Mouse (Mus musculus) embryonic facial prominence, embryonic 11.5 days (tissue): ENCODE data around the gene Cnot10. TPM values are rescaled to one million over a fixed set of nuclear protein-coding genes. Genes with fewer than 3 reads are reported as not detected.

ENCODE experiments used
- ATAC-seq: fragments of 200-750 bp; cut with Nextera tagmentation; replicated peaks from 2 replicates; pipeline ENCODE4 v1.8.0; 2017; ENCODE audit warnings: low read depth; ENCODE audit not compliant: insufficient number of reproducible peaks, low FRiP score, low TSS enrichment
- DNase-seq: peaks from one replicate; pipeline ENCODE4 v3.0.0-alpha.2; 2015; ENCODE audit warnings: low spot score
- H3K27ac ChIP-seq: fragments of 300-500 bp; sonication (generic); replicated peaks from 2 replicates; pipeline ENCODE4 v1.5.1; 2014; ENCODE audit warnings: mild to moderate bottlenecking, low read depth, low read length, control low read depth
- H3K27me3 ChIP-seq: fragments of 300-500 bp; sonication (generic); 2 replicates; pipeline ENCODE4 v1.6.1; 2014; ENCODE audit warnings: mild to moderate bottlenecking, low read length, moderate library complexity, mixed read lengths; ENCODE audit not compliant: control insufficient read depth, insufficient read depth
- H3K36me3 ChIP-seq: fragments of 300-500 bp; sonication (generic); replicated peaks from 2 replicates; pipeline ENCODE4 v1.6.1; 2014; ENCODE audit warnings: low read depth, mild to moderate bottlenecking, low read length, moderate library complexity, mixed read lengths; ENCODE audit not compliant: control insufficient read depth, insufficient read depth
- H3K4me1 ChIP-seq: fragments of 300-500 bp; sonication (generic); 2 replicates; pipeline ENCODE4 v1.6.1; 2014; ENCODE audit warnings: low read length, mixed read lengths; ENCODE audit not compliant: control insufficient read depth, insufficient read depth
- H3K4me2 ChIP-seq: fragments of 300-500 bp; sonication (generic); 2 replicates; pipeline ENCODE4 v1.6.1; 2014; ENCODE audit warnings: low read depth, mild to moderate bottlenecking, control low read depth, low read length, moderate library complexity
- H3K4me3 ChIP-seq: fragments of 300-500 bp; sonication (generic); 2 replicates; pipeline ENCODE4 v1.5.1; 2014; ENCODE audit warnings: low read depth, low read length, control low read depth
- H3K9ac ChIP-seq: fragments of 300-500 bp; sonication (generic); replicated peaks from 2 replicates; pipeline ENCODE4 v1.6.1; 2014; ENCODE audit warnings: mild to moderate bottlenecking, control low read depth, low read length
- H3K9me3 ChIP-seq: fragments of 300-500 bp; sonication (generic); replicated peaks from 2 replicates; pipeline ENCODE4 v1.6.1; 2016; ENCODE audit warnings: mild to moderate bottlenecking, low read length, inconsistent platforms, mixed read lengths; ENCODE audit not compliant: control insufficient read depth
- WGBS: fragments of 180-500 bp; shearing (Covaris S2); extraction: QIAGEN DNeasy Blood & Tissue Kit; methylation state at CpG from one replicate; pipeline ENCODE4 v1.1.7; 2014; 5-methylcytosine and 5-hydroxymethylcytosine counted together
- polyA plus RNA-seq: library from polyadenylated mRNA; unstranded; fragments of >200 nt; fragmentation: Nextera tagmentation; extraction: Ambion mirVana; gene quantifications from 2 replicates; pipeline ENCODE4 v1.2.1, GENCODE M21; 2014

Cnot10 gene
- polyA plus RNA-seq, 1 experiment from 2014 or later, result 76.4 TPM

DNA sequence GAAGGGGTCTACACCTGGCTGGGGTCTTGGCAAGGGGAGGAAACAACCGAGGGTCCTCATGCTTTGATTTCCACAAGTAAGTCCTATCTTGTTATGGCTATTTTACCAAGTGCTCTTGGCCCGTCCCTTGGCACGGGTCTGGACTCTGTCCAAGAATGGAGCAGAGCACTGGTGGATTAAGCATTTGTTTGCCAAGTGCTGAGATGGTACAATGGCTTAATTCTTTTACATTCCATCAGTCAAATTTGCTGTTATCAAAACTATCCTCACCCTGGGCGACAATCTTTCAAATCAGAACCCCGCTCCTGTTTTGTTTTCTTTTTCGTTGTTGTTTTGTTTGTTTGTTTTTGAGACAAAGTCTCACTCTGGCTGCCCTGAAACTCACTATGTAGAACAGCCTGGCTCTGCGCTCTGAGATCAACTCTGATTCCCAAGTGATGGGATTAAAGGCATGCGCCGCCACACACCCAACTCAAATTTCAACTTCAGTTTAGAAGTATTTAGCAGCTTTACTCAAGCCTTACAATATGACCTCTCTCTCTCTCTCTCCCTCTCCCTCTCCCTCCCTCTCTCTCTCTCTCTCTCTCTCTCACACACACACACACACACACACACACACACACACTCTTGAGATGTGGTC lies 95.1 kb downstream of the Cnot10 start:
- no peaks in the 10 kb centered on the region for H3K36me3 ChIP-seq
- H3K4me3 ChIP-seq, result no peak overlapping the region
- H3K4me2 ChIP-seq, result no peak overlapping the region
- no peaks in the 10 kb centered on the region for H3K9me3 ChIP-seq
- peak; percentile 61 for DNase-seq
- no peak overlapping the region for H3K27ac ChIP-seq
- ATAC-seq, result no peak
- no peaks in the 10 kb centered on the region for H3K27me3 ChIP-seq
- H3K9ac ChIP-seq, result no peak overlapping the region
- 36% methylated on average over 9 of the region's 9 CpGs for WGBS
- H3K4me1 ChIP-seq, result peaks cover 7% of the 10 kb centered on the region; the same call in 1 of the 2 replicates

DNA sequence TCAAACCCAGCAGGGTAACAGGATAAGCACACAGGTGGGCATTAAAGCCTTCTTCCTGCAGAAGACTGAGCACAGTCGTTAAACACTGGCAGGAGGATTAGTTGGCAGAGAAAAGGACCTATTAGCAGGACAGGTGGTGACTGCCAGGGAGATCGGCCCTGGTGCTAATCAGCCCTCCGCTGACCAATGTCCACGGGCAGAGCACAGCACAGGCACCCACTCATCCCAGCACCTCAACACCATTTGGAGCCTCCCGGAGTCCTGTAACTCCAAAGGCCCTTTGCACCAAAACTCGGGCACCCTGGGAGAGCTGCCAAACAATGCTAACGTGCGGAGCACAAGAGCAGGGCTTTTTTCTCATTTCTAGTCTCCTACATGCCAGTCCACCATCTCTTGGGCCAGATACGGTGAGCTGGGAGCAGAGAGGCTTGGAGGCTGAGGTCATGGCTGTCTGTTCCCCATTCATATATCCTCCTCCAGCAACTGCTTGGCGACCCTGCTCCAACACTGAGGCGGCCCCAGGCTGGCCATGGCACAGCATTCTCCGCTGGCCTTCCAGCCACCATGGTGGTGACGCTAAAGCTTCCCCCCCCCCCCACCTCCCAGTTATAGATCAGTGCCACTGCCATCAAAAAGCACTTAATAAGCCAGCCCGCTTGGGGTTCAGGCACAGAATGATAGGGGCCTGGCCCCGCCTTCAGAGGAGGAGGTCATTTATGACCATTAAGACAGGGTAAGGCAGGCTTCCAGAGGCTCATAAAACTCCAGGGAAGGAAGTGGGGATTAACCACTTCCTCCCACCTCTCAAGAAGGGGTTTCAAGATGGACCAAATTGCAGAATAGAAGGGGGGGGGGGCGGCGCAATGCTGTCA lies 95.9 kb downstream of the Cnot10 start:
- Histone ChIP-seq H3K9me3 (no peaks in the 10 kb centered on the region), H3K36me3 (no peaks in the 10 kb centered on the region), H3K9ac (no peak overlapping the region), H3K27ac (no peak overlapping the region), H3K4me3 (no peak overlapping the region), H3K4me1 (peaks cover 5% of the 10 kb centered on the region; the same call in 1 of the 2 replicates), H3K27me3 (no peaks in the 10 kb centered on the region), H3K4me2 (no peak overlapping the region)
- 67% methylated on average over 17 of the region's 17 CpGs for WGBS
- DNase-seq, result no peak
- no peak for ATAC-seq

DNA sequence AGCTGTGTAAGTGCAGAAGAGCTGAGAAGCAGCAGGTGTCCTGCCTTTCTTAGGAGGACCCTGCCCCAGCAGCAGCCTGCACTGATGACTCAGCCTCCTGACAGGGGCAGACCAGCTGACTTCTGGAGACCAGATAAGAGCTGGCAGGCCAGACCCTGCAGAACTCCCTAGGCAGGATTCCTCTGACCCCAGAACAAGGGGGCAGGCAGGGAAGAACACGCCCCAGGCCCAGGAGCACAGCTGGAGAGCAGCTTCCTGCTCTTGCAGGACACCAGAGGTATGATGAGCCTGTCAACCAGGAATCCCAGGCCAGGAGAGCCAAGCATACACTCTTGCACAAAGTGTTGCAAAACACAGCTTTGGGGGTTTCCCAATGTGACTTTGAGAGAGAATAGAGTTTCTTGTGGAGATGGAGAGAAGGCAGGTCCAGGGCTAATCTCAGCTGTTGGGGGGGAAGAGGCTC lies 98.7 kb downstream of the Cnot10 start:
- peaks cover 3% of the 10 kb centered on the region; the same call in 1 of the 2 replicates for H3K4me1 ChIP-seq

DNA sequence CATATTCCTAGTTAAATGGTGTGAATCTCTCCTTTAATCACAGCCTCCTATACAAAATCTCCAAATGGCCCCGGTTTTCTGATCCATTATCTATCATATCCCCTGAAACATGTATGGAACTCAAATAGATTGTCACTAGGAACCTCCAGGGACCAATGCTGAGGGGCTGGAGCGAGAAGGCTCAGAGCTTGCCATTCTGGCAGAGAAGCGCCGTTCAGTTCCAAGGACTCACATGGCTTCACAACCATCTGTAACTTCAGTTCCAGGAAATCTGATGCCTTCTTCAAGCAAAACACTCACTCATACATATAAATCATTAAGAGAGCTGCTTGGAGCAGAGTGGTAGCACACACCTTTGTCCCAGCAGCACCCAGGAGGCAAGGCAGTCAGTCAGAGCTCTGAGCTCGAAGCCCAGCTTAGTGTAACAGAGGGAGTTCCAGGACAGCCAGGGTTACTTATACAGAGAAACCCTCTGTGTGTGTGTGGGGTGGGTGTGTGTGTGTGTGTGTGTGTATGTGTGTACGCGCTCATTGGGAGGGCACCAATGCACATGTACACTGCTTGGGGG lies 100.9 kb downstream of the Cnot10 start:
- no peak overlapping the region for H3K4me2 ChIP-seq
- no peaks in the 10 kb centered on the region for H3K36me3 ChIP-seq
- 61% methylated on average over 7 of the region's 7 CpGs for WGBS
- ATAC-seq (no peak), DNase-seq (no peak)
- H3K9me3 ChIP-seq, result no peaks in the 10 kb centered on the region
- H3K4me3 ChIP-seq, result no peak overlapping the region
- peaks cover 3% of the 10 kb centered on the region; the same call in 1 of the 2 replicates for H3K4me1 ChIP-seq
- no peaks in the 10 kb centered on the region for H3K27me3 ChIP-seq
- no peak overlapping the region for H3K27ac ChIP-seq
- no peak overlapping the region for H3K9ac ChIP-seq

More for the DNA sequence above, 98.7 kb downstream of the Cnot10 start:
- no peak overlapping the region for H3K4me3 ChIP-seq
- WGBS, result 19% methylated on average over 1 of the region's 1 CpGs
- H3K9me3 ChIP-seq, result no peaks in the 10 kb centered on the region
- no peak overlapping the region for H3K9ac ChIP-seq
- no peak overlapping the region for H3K4me2 ChIP-seq
- DNase-seq, result no peak
- H3K27me3 ChIP-seq, result no peaks in the 10 kb centered on the region
- H3K36me3 ChIP-seq, result no peaks in the 10 kb centered on the region
- no peak for ATAC-seq
- H3K27ac ChIP-seq, result no peak overlapping the region

DNA sequence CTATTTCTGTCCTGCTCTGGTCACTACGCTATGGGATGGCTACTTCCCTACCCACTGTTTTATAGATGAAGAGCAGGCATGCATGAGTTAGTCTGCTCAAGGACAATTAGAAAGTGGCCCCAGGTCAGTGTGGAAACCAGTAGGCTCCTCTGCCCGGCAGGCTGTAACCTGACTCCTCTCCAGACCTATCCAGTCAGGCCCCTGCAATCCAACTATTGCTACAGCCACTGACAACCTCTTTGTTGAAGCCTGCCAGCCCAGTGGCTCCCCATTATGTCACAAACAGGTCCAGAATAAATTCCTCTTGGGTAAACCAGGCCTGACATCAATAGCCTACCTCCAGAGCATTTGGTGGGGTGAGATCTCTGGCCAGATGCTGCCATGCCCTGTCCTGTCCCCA lies 103.4 kb downstream of the Cnot10 start:
- H3K27me3 ChIP-seq, result no peaks in the 10 kb centered on the region
- no peak overlapping the region for H3K9ac ChIP-seq
- peak; percentile 79 for ATAC-seq
- H3K4me1 ChIP-seq, result peaks cover 3% of the 10 kb centered on the region; the same call in 1 of the 2 replicates
- WGBS, result 14% methylated on average over 2 of the region's 2 CpGs
- H3K9me3 ChIP-seq, result no peaks in the 10 kb centered on the region
- H3K36me3 ChIP-seq, result no peaks in the 10 kb centered on the region
- no peak overlapping the region for H3K27ac ChIP-seq
- H3K4me3 ChIP-seq, result no peak overlapping the region
- peak; percentile 64 for DNase-seq
- H3K4me2 ChIP-seq, result no peak overlapping the region

Other genes with a start within 250 kb of the Cnot10 start
- gene Crtap, start 249.5 kb downstream of the Cnot10 start, polyA plus RNA-seq, result 63.4 and 68.4 TPM in 2 replicates
- gene Glb1, start 239.1 kb downstream of the Cnot10 start, polyA plus RNA-seq, result 23.3 and 27.4 TPM in 2 replicates
- gene Tmppe, start 239.1 kb downstream of the Cnot10 start, polyA plus RNA-seq, result 2.2 and 3.5 TPM in 2 replicates
- gene Ccr4, start 135.3 kb downstream of the Cnot10 start, polyA plus RNA-seq, result not detected in 2 replicates
- gene C130032M10Rik, start 124.5 kb downstream of the Cnot10 start, polyA plus RNA-seq, result not detected in 2 replicates
- gene Trim71, start 75.8 kb downstream of the Cnot10 start, polyA plus RNA-seq, result 1.9 and 2.2 TPM in 2 replicates
- 67.8 TPM in 2 replicates for gene Dync1li1, start 48.6 kb upstream of the Cnot10 start, polyA plus RNA-seq
- gene Cmtm6, start 90.9 kb upstream of the Cnot10 start, polyA plus RNA-seq, result 29.3 and 30.0 TPM in 2 replicates
- 64.6 and 75.0 TPM in 2 replicates for gene Cmtm7, start 141.7 kb upstream of the Cnot10 start, polyA plus RNA-seq
- 17.3 and 19.3 TPM in 2 replicates for gene Cmtm8, start 204.0 kb upstream of the Cnot10 start, polyA plus RNA-seq